Mouse (Mus musculus): ENCODE results near the gene Syne1.

The Syne1 gene

GRCm38 (mm10) chr10:5045213-5045612, 506.1 kb downstream of the Syne1 start:
- DNase-seq, result no peak

- DNase-seq, result no peak
These were observed 506.8 kb downstream of the Syne1 start for GRCm38 (mm10) chr10:5044481-5044880.

- DNase-seq, result peak; percentile 36
These were observed 510.0 kb downstream of the Syne1 start for GRCm38 (mm10) chr10:5041254-5041653.

- no peak for DNase-seq
These were observed 518.9 kb downstream of the Syne1 start for GRCm38 (mm10) chr10:5032192-5033048.

- DNase-seq, result no peak
These were observed 521.4 kb downstream of the Syne1 start for GRCm38 (mm10) chr10:5029883-5030282.

- DNase-seq, result no peak
These were observed 522.1 kb downstream of the Syne1 start for GRCm38 (mm10) chr10:5029161-5029560.

GRCm38 (mm10) chr10:5028301-5028700, 523.0 kb downstream of the Syne1 start:
- no peak for DNase-seq

GRCm38 (mm10) chr10:5027208-5027607, 524.1 kb downstream of the Syne1 start:
- DNase-seq, result no peak

GRCm38 (mm10) chr10:5025906-5026305, 525.4 kb downstream of the Syne1 start:
- DNase-seq, result no peak

- no peak for DNase-seq
These were observed 534.1 kb downstream of the Syne1 start for GRCm38 (mm10) chr10:5017148-5017547.

GRCm38 (mm10) chr10:5014976-5015375, 536.3 kb downstream of the Syne1 start:
- DNase-seq, result no peak

GRCm38 (mm10) chr10:5012004-5012403, 539.3 kb downstream of the Syne1 start:
- no peak for DNase-seq

- DNase-seq, result no peak
These were observed 542.4 kb downstream of the Syne1 start for GRCm38 (mm10) chr10:5008795-5009366.

- no peak for DNase-seq
These were observed 554.7 kb downstream of the Syne1 start for GRCm38 (mm10) chr10:4996592-4996991.

GRCm38 (mm10) chr10:4993802-4994201, 557.5 kb downstream of the Syne1 start:
- DNase-seq, result no peak

GRCm38 (mm10) chr10:4983919-4984318, 567.4 kb downstream of the Syne1 start:
- no peak for DNase-seq

- no peak for DNase-seq
These were observed 573.9 kb downstream of the Syne1 start for GRCm38 (mm10) chr10:4977374-4977773.

GRCm38 (mm10) chr10:4976557-4976956, 574.7 kb downstream of the Syne1 start:
- DNase-seq, result no peak

- DNase-seq, result no peak
These were observed 577.0 kb downstream of the Syne1 start for GRCm38 (mm10) chr10:4974246-4974645.

GRCm38 (mm10) chr10:4972026-4972425, 579.3 kb downstream of the Syne1 start:
- no peak for DNase-seq

- DNase-seq, result no peak
These were observed 579.7 kb downstream of the Syne1 start for GRCm38 (mm10) chr10:4971586-4971985.

- no peak for DNase-seq
These were observed 580.1 kb downstream of the Syne1 start for GRCm38 (mm10) chr10:4971156-4971555.
